Mouse (Mus musculus) left cerebral cortex, adult 8-10 months (tissue): ENCODE results near the gene Iqsec1. TPM values are rescaled to one million over a fixed set of nuclear protein-coding genes. Genes with fewer than 3 reads are reported as not detected.

ENCODE experiments used
- DNase-seq, 2 experiments: peaks; one replicate each; pipeline ENCODE4 v3.0.0; 2022; ENCODE audit warnings: low spot score in 2 of 2
- total RNA-seq, 4 experiments: library from RNA; stranded (reverse); gene quantifications; 2 replicates each; pipeline ENCODE4 v1.2.4; 2022

Iqsec1 gene
- total RNA-seq, 4 experiments from 2014 or later: 334 to 403 (median 359) TPM

GRCm38 (mm10) chr6:90892401-90892800, 96.1 kb downstream of the Iqsec1 start:
- no peak for DNase-seq

- DNase-seq: no peak
Observed at GRCm38 (mm10) chr6:90889356-90890285, 98.9 kb downstream of the Iqsec1 start.

DNA sequence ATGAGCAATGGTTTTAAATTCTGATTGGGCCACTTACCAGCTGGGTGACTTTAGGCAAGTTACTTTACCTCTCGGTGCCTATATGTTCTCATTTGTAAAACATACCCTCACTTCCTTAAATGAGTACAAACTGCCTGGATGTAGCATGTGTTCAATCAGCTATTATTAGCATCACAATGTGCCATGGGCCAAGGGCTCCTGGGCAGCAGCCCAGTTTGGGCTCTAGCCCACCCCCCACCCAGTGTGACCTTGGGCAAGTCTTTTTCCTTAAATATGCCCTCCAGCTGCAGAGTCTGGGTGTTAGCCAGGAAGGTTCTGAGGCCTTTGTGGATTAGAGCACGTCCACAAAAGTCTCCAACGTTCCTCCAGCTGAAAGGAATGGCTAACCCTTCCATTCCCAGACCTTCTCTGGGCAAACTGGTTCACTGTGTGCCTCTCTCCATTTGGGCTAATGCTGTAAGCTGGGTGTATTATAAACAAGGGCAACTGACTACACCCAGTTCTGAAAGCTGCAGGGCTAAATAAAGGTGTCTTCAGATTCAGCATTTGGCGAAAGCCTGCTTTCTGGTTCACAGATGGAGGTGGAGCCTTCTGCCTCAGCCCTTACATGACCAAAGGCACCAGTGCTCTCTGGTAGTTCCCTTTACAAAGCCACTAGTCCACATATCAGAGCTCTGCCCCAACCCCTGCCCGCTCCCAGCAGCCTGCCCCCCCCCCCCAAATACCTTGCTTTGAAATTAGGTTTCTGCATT, 101.3 kb downstream of the Iqsec1 start:
- DNase-seq: no peak

DNA sequence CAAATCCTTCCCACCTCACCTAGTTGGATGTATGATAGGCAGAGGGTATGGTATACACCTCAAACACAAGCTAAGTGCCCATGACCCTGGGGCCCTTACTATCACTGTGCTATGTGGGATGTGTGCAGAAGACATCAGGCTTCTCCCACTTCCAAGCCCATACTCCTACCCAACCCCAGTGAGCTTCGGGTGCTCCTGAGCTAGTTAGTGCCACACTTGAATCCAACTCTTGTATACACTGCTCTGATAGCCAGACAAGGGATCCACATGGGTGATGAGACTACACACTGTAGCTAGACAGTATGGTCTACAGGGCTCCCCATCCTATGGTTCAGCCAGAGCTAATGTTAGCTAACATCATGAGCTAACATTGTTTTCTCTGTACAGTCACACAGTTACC, 102.9 kb downstream of the Iqsec1 start:
- no peak for DNase-seq

DNA sequence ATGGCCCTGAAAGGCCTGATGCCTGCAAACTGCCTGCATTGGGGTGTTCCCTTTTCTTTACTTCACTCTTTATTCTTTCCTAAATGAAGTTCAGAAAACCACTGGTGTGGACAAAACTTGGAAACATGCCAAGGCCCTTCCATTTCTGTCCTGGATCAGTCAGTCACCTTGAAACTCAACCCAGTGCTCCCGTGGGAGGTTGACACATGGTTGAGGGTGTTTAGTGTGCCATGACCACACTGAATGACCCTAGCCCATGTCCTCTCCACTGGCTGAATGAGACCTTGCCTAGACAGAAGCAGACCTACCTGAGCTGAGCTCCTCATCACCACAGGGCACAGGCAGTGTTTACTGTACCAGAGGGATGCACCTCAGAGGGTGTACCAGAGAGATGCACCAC, 103.9 kb downstream of the Iqsec1 start:
- DNase-seq: no peak

DNA sequence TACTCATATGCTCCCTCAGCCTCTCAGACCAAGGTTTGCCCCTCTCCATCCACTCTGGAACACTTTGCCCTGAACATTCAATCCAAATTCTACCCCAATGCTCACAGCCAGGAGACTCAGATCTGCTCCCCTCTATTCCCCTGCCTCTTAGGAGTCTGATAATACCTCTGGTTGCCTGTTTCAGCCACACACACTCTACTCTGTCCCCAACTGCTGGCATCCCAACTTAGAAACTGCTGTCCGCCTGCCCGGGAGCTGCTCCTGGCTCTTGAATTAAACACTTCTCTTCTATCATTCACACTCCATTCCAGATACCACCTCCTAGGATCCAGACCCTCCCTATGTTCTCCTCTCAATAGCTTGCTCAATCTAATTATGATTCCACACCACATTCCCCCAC, 107.5 kb downstream of the Iqsec1 start:
- no peak for DNase-seq

GRCm38 (mm10) chr6:90880404-90880803, 108.1 kb downstream of the Iqsec1 start:
- DNase-seq: no peak

DNA sequence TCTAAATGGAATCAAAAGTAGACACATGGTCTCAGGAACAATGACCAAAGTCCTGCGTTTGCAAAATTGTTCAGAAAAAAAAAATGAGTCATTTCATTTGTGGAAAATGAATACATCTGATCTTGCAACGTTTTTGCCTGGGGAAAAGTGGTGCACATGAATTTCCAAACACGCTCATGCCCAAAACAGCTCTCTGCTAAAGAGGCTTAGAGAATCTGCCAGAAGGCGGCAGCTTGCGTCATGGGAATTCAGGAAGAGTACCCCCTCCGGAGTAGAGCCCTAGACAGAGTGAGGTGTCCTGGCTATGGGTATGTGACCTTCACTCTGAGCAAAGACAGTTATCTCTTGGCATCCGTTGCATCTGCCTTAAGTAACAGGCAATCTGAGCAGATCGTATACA, 116.9 kb downstream of the Iqsec1 start:
- peak in 1 of 2 experiments; percentile 50 for DNase-seq

DNA sequence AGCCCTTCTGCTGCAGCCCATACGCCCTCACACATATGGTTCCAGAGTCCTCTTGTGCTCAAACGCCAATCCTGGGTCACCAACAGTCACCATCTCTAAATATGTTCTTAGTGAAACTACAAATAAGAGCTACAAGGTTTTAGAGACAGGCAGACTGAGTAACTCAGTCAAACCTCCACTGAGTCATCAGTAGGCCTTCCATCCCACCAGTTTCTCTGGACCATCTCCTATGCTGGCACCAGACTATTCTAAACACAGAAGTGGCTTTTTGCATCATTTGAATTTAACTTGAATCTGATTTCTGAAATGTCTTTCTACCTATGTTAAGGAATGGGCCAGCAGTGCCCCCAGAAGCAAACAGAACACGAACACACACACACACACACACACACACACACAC, 120.5 kb downstream of the Iqsec1 start:
- no peak for DNase-seq

DNA sequence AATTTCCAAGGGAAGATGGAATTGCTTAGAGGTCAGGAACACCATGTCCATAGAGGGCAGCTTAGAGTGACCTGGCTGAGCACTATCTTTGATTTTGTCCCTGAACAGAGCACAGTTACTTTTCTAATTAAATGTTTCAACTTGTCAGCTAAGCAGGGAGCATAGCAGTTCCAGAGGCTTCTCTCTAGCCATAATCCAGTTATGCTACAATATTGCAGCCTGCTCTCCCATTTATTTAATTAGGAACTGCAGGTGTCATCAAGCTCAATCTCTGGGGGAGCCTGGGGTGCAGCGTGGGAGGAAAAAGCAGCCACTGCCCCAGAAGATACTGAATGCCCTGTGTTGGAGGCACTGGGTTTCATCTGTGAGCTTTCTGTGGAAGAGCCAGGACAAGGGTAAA, 127.1 kb downstream of the Iqsec1 start:
- DNase-seq: no peak

GRCm38 (mm10) chr6:90857844-90858243, 130.6 kb downstream of the Iqsec1 start:
- DNase-seq: no peak

DNA sequence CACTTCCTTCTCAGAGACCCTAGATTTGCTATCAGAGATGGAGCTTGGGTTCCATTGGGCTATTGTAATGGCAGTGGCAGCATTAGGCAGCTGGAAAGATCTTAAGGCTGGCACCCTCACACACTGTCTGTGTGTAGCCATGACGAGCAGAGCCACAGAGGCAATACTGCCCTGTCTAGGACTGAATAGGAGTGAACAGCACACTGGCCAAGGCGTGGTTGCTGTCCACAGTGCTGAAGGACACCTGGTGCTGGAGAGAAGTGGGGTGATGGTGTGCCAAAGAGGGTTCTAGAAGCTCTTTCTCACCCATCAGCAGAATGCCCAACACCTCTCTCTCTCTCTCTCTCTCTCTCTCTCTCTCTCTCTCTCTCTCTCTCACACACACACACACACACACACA, 136.1 kb downstream of the Iqsec1 start:
- no peak for DNase-seq

GRCm38 (mm10) chr6:90848068-90848467, 140.4 kb downstream of the Iqsec1 start:
- DNase-seq: no peak

DNA sequence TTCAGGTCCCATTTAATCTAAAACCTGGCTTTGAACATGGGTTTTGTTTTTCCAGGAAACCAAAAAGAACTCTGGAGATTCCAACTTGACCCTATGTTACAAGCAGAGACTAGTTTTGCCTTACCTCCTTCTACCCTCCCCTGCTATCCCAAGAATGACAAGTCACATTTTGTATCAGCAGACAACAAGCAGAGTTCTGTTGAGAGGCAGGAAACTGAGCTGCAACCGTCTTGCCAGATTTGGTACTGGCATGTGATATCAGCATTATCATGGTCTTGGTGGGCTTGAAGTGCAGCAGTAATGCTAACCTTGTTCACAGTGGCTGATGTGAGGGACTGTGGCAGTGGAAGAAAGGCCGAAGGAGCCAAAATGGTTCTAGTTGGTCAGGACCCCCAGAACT, 141.0 kb downstream of the Iqsec1 start:
- no peak for DNase-seq

- DNase-seq: no peak
Observed at GRCm38 (mm10) chr6:90839972-90840371, 148.5 kb downstream of the Iqsec1 start.

GRCm38 (mm10) chr6:90836749-90837148, 151.7 kb downstream of the Iqsec1 start:
- DNase-seq: no peak

DNA sequence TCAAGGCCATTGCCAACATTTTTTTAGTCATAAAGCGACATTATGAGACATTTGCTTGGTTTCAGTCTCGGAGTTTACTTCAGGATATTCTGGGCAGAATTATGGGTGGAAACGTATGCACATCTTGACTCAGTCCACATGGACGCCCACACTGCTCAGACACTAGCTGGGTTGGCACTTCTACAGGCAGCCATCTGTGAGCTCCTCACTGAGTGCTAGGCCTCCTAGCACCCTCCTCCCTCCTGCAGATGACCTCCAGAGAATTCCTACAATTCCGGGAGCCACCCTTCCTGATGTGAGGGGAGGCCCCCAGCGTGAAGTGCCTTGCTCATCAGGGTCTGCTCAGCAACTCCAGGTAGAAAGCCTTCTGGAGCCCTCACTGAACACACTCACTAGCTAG, 158.9 kb downstream of the Iqsec1 start:
- peak in 1 of 2 experiments; percentile 92 for DNase-seq

DNA sequence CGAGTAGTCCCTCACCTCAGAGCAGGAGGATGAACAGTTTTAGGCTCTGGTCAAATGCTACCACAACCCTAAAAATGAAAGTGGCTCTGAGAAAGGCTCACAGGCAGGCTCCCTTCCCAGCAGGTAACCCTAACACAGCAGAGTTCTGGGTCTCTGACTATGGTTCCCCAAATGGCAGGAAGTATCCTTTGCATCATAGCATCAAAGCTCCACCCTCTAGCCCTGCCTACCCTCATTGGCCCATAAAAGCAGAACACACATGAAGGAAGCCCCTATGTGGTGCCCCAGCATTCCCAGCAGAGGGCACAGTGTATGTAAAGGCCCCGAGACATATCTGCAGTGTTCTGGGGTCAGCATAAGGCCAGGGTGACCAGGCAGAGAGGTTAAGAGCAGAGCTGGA, 163.4 kb downstream of the Iqsec1 start:
- DNase-seq: no peak

DNA sequence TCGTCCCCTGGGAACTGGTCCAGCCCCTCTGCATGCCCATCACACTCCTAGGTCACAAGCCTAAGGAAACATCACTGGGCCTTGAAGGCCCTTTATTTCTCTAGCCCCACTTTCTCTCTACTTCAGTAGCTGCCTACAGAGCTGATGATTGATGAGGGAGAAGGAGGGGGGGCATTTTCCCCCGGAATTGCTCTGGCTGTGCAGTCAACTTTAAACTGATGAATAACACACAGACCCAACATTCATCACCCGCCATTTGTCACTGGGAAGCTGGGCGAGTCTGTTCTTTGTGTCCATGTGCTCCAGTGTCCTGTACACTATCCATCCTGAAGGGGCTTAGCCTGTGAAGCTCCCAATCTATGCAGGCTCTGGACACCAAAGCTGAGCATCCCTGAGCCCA, 165.2 kb downstream of the Iqsec1 start:
- DNase-seq: no peak

- DNase-seq: no peak
Observed at GRCm38 (mm10) chr6:90821916-90822602, 166.4 kb downstream of the Iqsec1 start.

DNA sequence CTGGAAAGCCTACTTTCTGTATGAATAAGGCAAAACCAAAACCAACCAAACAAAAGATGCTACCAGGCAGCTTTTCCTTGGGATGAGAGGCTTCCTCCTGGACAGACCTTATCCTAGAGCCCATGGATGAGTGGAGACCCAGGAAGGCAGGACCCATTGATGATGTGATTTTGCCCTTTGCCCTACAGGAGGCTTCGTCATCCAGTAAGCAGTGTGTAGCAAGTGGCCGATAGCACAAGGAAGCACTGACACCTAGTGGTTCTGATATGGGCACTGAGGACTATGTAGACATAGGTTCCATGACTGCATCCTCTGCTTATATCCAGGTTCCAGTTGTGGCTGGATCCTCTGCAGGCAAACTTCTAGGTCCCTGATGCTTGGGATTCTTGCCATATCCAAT, 168.6 kb downstream of the Iqsec1 start:
- DNase-seq: no peak

- DNase-seq: no peak
Observed at GRCm38 (mm10) chr6:90818956-90819355, 169.5 kb downstream of the Iqsec1 start.
